Mouse (Mus musculus) lung, embryonic 16.5 days (tissue): Measurements from ENCODE around the gene Ndufb7. TPM values are rescaled to one million over a fixed set of nuclear protein-coding genes. Genes with fewer than 3 reads are reported as not detected.
"Not testable (repeated sequence)": the region's sequence is repeated elsewhere in the genome, so short reads cannot be mapped to it uniquely, and the experiment has no call there.

ENCODE experiments used
- ATAC-seq: fragments of 200-750 bp; cut with Nextera tagmentation; 2 replicates; pipeline ENCODE4 v1.8.0; 2017; ENCODE audit warnings: low read depth, mild to moderate bottlenecking, moderate library complexity
- H3K27ac ChIP-seq: fragments of 300-500 bp; sonication (generic); 2 replicates; pipeline ENCODE4 v1.5.1; 2014; ENCODE audit warnings: mild to moderate bottlenecking, control low read depth, low read length
- H3K27me3 ChIP-seq: fragments of 300-500 bp; sonication (generic); 2 replicates; pipeline ENCODE4 v1.6.1; 2014; ENCODE audit warnings: low read depth, low read length, mixed read lengths; ENCODE audit not compliant: control insufficient read depth, insufficient read depth
- H3K36me3 ChIP-seq: fragments of 300-500 bp; sonication (generic); 2 replicates; pipeline ENCODE4 v1.6.1; 2014; ENCODE audit warnings: low read length; ENCODE audit not compliant: control insufficient read depth, insufficient read depth
- H3K4me1 ChIP-seq: fragments of 300-500 bp; sonication (generic); replicated peaks from 2 replicates; pipeline ENCODE4 v1.6.1; 2014; ENCODE audit warnings: low read length, mixed read lengths; ENCODE audit not compliant: control insufficient read depth, insufficient read depth
- H3K4me2 ChIP-seq: fragments of 300-500 bp; sonication (generic); 2 replicates; pipeline ENCODE4 v1.6.1; 2014; ENCODE audit warnings: low read depth, low read length, control low read depth
- H3K4me3 ChIP-seq: fragments of 300-500 bp; sonication (generic); 2 replicates; pipeline ENCODE4 v1.5.1; 2014; ENCODE audit warnings: mild to moderate bottlenecking, low read length, control low read depth
- H3K9ac ChIP-seq: fragments of 300-500 bp; sonication (generic); 2 replicates; pipeline ENCODE4 v1.6.1; 2014; ENCODE audit warnings: low read length, control low read depth
- H3K9me3 ChIP-seq: fragments of 300-500 bp; sonication (generic); 2 replicates; pipeline ENCODE4 v1.6.1; 2016; ENCODE audit warnings: low read length; ENCODE audit not compliant: control insufficient read depth
- WGBS: fragments of 180-500 bp; shearing (Covaris S2); extraction: QIAGEN DNeasy Blood & Tissue Kit; methylation state at CpG from one replicate; pipeline ENCODE4 v1.1.7; 2014; 5-methylcytosine and 5-hydroxymethylcytosine counted together
- polyA plus RNA-seq: library from polyadenylated mRNA; unstranded; fragments of >200 nt; fragmentation: Nextera tagmentation; extraction: Ambion mirVana; gene quantifications from 2 replicates; pipeline ENCODE4 v1.2.1, GENCODE M21; 2015

Ndufb7 gene
- polyA plus RNA-seq, result 338 and 350 TPM in 2 replicates

- Histone ChIP-seq H3K4me1 (peaks cover 10% of the 10 kb centered on the region), H3K36me3 (peaks cover 7% of the 10 kb centered on the region), H3K4me3 (peak within 1 kb of the TSS; percentile 76), H3K27me3 (no peaks in the 10 kb centered on the region), H3K4me2 (peak within 1 kb of the TSS; percentile 87), H3K27ac (peak within 1 kb of the TSS; percentile 60), H3K9me3 (no peaks in the 10 kb centered on the region), H3K9ac (peak within 1 kb of the TSS; percentile 88)
- under 1% methylated on average over 48 of the region's 48 CpGs for WGBS
- ATAC-seq, result peak; percentile 86
Measured at GRCm38 (mm10) chr8:83566469-83567395, at the start of gene Ndufb7. TSS of gene Ndufb7 (plus strand) at chr8:83566671.

- no peak overlapping the region for H3K4me3 ChIP-seq
- no peaks in the 10 kb centered on the region for H3K4me1 ChIP-seq
- ATAC-seq, result peak; percentile 88
- H3K27me3 ChIP-seq, result no peaks in the 10 kb centered on the region
- no peak overlapping the region for H3K27ac ChIP-seq
- no peaks in the 10 kb centered on the region for H3K36me3 ChIP-seq
- no peak overlapping the region for H3K4me2 ChIP-seq
- 25% methylated on average over 3 of the region's 3 CpGs for WGBS
- no peak overlapping the region for H3K9ac ChIP-seq
- peaks cover 3% of the 10 kb centered on the region for H3K9me3 ChIP-seq
Measured at GRCm38 (mm10) chr8:83520432-83520831, 46.0 kb upstream of the Ndufb7 start.

- H3K4me2 ChIP-seq, H3K27me3 ChIP-seq, H3K4me3 ChIP-seq, H3K9me3 ChIP-seq, H3K4me1 ChIP-seq, H3K27ac ChIP-seq, H3K36me3 ChIP-seq, H3K9ac ChIP-seq: not testable (repeated sequence)
- 31% methylated on average over 3 of the region's 3 CpGs for WGBS
- peak; percentile 87 for ATAC-seq
Measured at GRCm38 (mm10) chr8:83520907-83521306, 45.6 kb upstream of the Ndufb7 start.

- Histone ChIP-seq H3K9me3 (peaks cover 3% of the 10 kb centered on the region), H3K27ac (no peak overlapping the region), H3K4me2 (no peak overlapping the region), H3K9ac (no peak overlapping the region), H3K4me3 (no peak overlapping the region), H3K4me1 (no peaks in the 10 kb centered on the region), H3K36me3 (no peaks in the 10 kb centered on the region), H3K27me3 (no peaks in the 10 kb centered on the region)
- peak; percentile 65 for ATAC-seq
- WGBS, result 24% methylated on average over 1 of the region's 1 CpGs
Measured at GRCm38 (mm10) chr8:83521310-83521709, 45.2 kb upstream of the Ndufb7 start.

- ATAC-seq, result no peak
- Histone ChIP-seq H3K27me3 (no peaks in the 10 kb centered on the region), H3K4me2 (no peak overlapping the region), H3K4me3 (no peak overlapping the region), H3K27ac (no peak overlapping the region), H3K4me1 (no peaks in the 10 kb centered on the region), H3K9me3 (no peaks in the 10 kb centered on the region), H3K9ac (no peak overlapping the region), H3K36me3 (no peaks in the 10 kb centered on the region)
- WGBS, result 79% methylated on average over 2 of the region's 2 CpGs
Measured at GRCm38 (mm10) chr8:83534802-83535201, 31.7 kb upstream of the Ndufb7 start.

GRCm38 (mm10) chr8:83535736-83536135, 30.7 kb upstream of the Ndufb7 start, which contains the start of gene Olfr370:
TSS of gene Olfr370 (plus strand) at chr8:83535780.
- H3K36me3 ChIP-seq, result no peaks in the 10 kb centered on the region
- ATAC-seq, result no peak
- H3K9me3 ChIP-seq, result no peaks in the 10 kb centered on the region
- WGBS, result 65% methylated on average over 3 of the region's 3 CpGs
- H3K9ac ChIP-seq, result no peak within 1 kb of the TSS
- no peaks in the 10 kb centered on the region for H3K4me1 ChIP-seq
- no peak within 1 kb of the TSS for H3K4me2 ChIP-seq
- H3K27me3 ChIP-seq, result no peaks in the 10 kb centered on the region
- H3K27ac ChIP-seq, result no peak within 1 kb of the TSS
- H3K4me3 ChIP-seq, result no peak within 1 kb of the TSS

GRCm38 (mm10) chr8:83562669-83563068, 3.8 kb upstream of the Ndufb7 start:
- no peak overlapping the region for H3K9ac ChIP-seq
- H3K27ac ChIP-seq, result no peak overlapping the region
- H3K27me3 ChIP-seq, result no peaks in the 10 kb centered on the region
- H3K4me1 ChIP-seq, result peaks cover 5% of the 10 kb centered on the region
- no peak overlapping the region for H3K4me2 ChIP-seq
- no peaks in the 10 kb centered on the region for H3K36me3 ChIP-seq
- ATAC-seq, result no peak
- no peak overlapping the region for H3K4me3 ChIP-seq
- WGBS, result 60% methylated on average over 3 of the region's 3 CpGs
- H3K9me3 ChIP-seq, result no peaks in the 10 kb centered on the region

- Histone ChIP-seq H3K27ac (no peak overlapping the region), H3K4me3 (no peak overlapping the region), H3K4me2 (no peak overlapping the region), H3K27me3 (no peaks in the 10 kb centered on the region), H3K9ac (no peak overlapping the region), H3K4me1 (peaks cover 10% of the 10 kb centered on the region), H3K36me3 (no peaks in the 10 kb centered on the region), H3K9me3 (no peaks in the 10 kb centered on the region)
- 65% methylated on average over 4 of the region's 4 CpGs for WGBS
- ATAC-seq, result no peak
Measured at GRCm38 (mm10) chr8:83563246-83563645, 3.2 kb upstream of the Ndufb7 start.

- no peak overlapping the region for H3K4me2 ChIP-seq
- H3K36me3 ChIP-seq, result no peaks in the 10 kb centered on the region
- H3K4me1 ChIP-seq, result peaks cover 10% of the 10 kb centered on the region
- no peak overlapping the region for H3K9ac ChIP-seq
- H3K27ac ChIP-seq, result no peak overlapping the region
- H3K9me3 ChIP-seq, result no peaks in the 10 kb centered on the region
- H3K4me3 ChIP-seq, result no peak overlapping the region; the same call in 1 of the 2 replicates
- ATAC-seq, result no peak
- H3K27me3 ChIP-seq, result no peaks in the 10 kb centered on the region
- 76% methylated on average over 9 of the region's 9 CpGs for WGBS
Measured at GRCm38 (mm10) chr8:83565731-83566375, 618 bp upstream of the Ndufb7 start.
